Mouse (Mus musculus): ENCODE data around the gene Srpk2.

GRCm38 (mm10) chr5:23573942-23574341 is 110.5 kb downstream of the Srpk2 start:
- TF ChIP-seq EP300 (IDR thresholded peaks at IDR 0.05; ENCODE audit: insufficient read depth, low read depth, low read length) = no peak
- TF ChIP-seq CTCF (IDR thresholded peaks at IDR 0.05) = no peak

All from heart, adult 2 months (tissue).